Mouse (Mus musculus) myocyte (in vitro differentiated cells): ENCODE results near the gene Sipa1l1. TPM values are rescaled to one million over a fixed set of nuclear protein-coding genes. Genes with fewer than 3 reads are reported as not detected.
A peak's percentile ranks its signal among the peaks of the same experiment; 100 is the strongest.

ENCODE experiments used
- H3K27me3 ChIP-seq: one replicate; pipeline ENCODE4 v1.6.1; 2011; ENCODE audit not compliant: control insufficient read depth, insufficient read depth, insufficient read length
- H3K36me3 ChIP-seq: one replicate; pipeline ENCODE4 v1.6.1; 2011; ENCODE audit not compliant: control insufficient read depth, insufficient read depth
- H3K4me2 ChIP-seq: one replicate; pipeline ENCODE4 v1.6.1; 2011; ENCODE audit warnings: low read depth, control low read depth
- H3K4me3 ChIP-seq: one replicate; pipeline ENCODE4 v1.5.1; 2011; ENCODE audit warnings: mild to moderate bottlenecking, control low read depth, moderate library complexity
- H3K79me2 ChIP-seq: one replicate; pipeline ENCODE4 v1.6.1; 2011; ENCODE audit not compliant: control insufficient read depth, insufficient read depth
- H3ac ChIP-seq: one replicate; pipeline ENCODE4 v1.6.1; 2011; ENCODE audit not compliant: control insufficient read depth, insufficient read length
- CEBPB ChIP-seq: IDR thresholded peaks from 2 replicates; pipeline ENCODE4 v1.6.1; 2011; ENCODE audit warnings: mild to moderate bottlenecking, moderate library complexity; ENCODE audit not compliant: poor library complexity, insufficient read depth, severe bottlenecking
- E2F4 ChIP-seq: IDR thresholded peaks from one replicate; pipeline ENCODE4 v1.6.1; 2011; ENCODE audit warnings: mild to moderate bottlenecking, control low read depth, moderate library complexity; ENCODE audit not compliant: insufficient read depth
- MAX ChIP-seq: IDR thresholded peaks from one replicate; pipeline ENCODE4 v1.6.1; 2011; ENCODE audit warnings: low read depth, mild to moderate bottlenecking, control low read depth
- MYOD1 ChIP-seq, 3 experiments: IDR thresholded peaks; one replicate each; pipeline ENCODE4 v1.6.1; 2011; ENCODE audit warnings: control low read depth in 2 of 3, low read depth in 2 of 3, mild to moderate bottlenecking in 2 of 3, moderate library complexity in 1 of 3; ENCODE audit not compliant: insufficient read length in 2 of 3, control insufficient read depth in 1 of 3
- MYOG ChIP-seq, 3 experiments: IDR thresholded peaks; one replicate each; pipeline ENCODE4 v1.6.1; 2011; ENCODE audit warnings: control low read depth in 2 of 3, low read depth in 2 of 3, mild to moderate bottlenecking in 2 of 3; ENCODE audit not compliant: insufficient read length in 2 of 3, control insufficient read depth in 1 of 3, insufficient read depth in 1 of 3
- POLR2A ChIP-seq: IDR thresholded peaks from one replicate; pipeline ENCODE4 v1.6.1; 2011; ENCODE audit warnings: low read depth, mild to moderate bottlenecking, control low read depth, moderate library complexity; ENCODE audit not compliant: insufficient read length
- POLR2AphosphoS2 ChIP-seq: IDR thresholded peaks from one replicate; pipeline ENCODE4 v1.6.1; 2011; ENCODE audit warnings: low read depth, control low read depth; ENCODE audit not compliant: insufficient read length
- REST ChIP-seq: IDR thresholded peaks from one replicate; pipeline ENCODE4 v1.6.1; 2011; ENCODE audit warnings: mild to moderate bottlenecking, control low read depth, moderate library complexity; ENCODE audit not compliant: insufficient read depth, insufficient read length
- SRF ChIP-seq: IDR thresholded peaks from one replicate; pipeline ENCODE4 v1.6.1; 2011; ENCODE audit warnings: low read depth; ENCODE audit not compliant: control insufficient read depth, insufficient read length
- TCF12 ChIP-seq: IDR thresholded peaks from one replicate; pipeline ENCODE4 v1.6.1; 2011; ENCODE audit warnings: mild to moderate bottlenecking, control low read depth; ENCODE audit not compliant: poor library complexity, insufficient read depth, severe bottlenecking
- TCF3 ChIP-seq: IDR thresholded peaks from one replicate; pipeline ENCODE4 v1.6.1; 2011; ENCODE audit warnings: low read depth, control low read depth; ENCODE audit not compliant: insufficient read length
- USF1 ChIP-seq: IDR thresholded peaks from one replicate; pipeline ENCODE4 v1.6.1; 2011; ENCODE audit warnings: low read depth, mild to moderate bottlenecking, control low read depth, moderate library complexity
- polyA plus RNA-seq: library from polyadenylated mRNA; unstranded; fragments of >200 nt; fragmentation: generic; extraction: Trizol; gene quantifications from one replicate; pipeline ENCODE4 v1.2.1, GENCODE M21; 2012; ENCODE audit warnings: missing spikeins

The Sipa1l1 gene
- polyA plus RNA-seq, 1 experiment, result 22.5 TPM

DNA sequence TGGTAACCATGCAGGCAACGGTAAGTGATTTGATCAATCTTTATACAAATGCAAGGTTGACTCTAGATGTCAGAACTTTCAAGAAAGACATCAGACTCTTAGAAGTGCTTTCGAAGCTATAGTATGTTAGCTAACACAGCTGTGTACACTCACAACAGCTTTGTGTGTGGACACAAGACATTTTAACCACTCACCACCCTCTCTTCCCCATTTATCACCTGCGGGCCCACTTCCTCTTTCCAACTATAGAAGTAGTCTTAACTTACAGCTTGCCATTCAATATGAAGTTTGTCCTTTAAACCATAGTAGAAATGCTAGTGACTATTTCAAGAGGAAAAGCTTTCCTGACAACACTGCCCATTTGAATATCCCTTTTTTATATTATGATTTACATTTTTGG lies 303.7 kb downstream of the Sipa1l1 start:
- H3ac ChIP-seq, result no peak overlapping the region
- no peaks in the 10 kb centered on the region for H3K27me3 ChIP-seq
- no peak overlapping the region for H3K4me2 ChIP-seq
- no peaks in the 10 kb centered on the region for H3K36me3 ChIP-seq
- H3K79me2 ChIP-seq, result no peaks in the 10 kb centered on the region
- H3K4me3 ChIP-seq, result no peak overlapping the region
- TF ChIP-seq TCF3 (no peak), POLR2AphosphoS2 (no peak), MYOG (IDR thresholded peaks at IDR 0.05; ENCODE audit: control insufficient read depth in 1 of 3, insufficient read depth in 1 of 3, insufficient read length in 2 of 3, low read depth in 2 of 3) (no peak), USF1 (no peak), MYOD1 (IDR thresholded peaks at IDR 0.05; ENCODE audit: control insufficient read depth in 1 of 3, insufficient read length in 2 of 3, low read depth in 2 of 3) (no peak), E2F4 (no peak), POLR2A (no peak), REST (no peak), CEBPB (no peak), TCF12 (no peak), SRF (no peak), MAX (no peak)

DNA sequence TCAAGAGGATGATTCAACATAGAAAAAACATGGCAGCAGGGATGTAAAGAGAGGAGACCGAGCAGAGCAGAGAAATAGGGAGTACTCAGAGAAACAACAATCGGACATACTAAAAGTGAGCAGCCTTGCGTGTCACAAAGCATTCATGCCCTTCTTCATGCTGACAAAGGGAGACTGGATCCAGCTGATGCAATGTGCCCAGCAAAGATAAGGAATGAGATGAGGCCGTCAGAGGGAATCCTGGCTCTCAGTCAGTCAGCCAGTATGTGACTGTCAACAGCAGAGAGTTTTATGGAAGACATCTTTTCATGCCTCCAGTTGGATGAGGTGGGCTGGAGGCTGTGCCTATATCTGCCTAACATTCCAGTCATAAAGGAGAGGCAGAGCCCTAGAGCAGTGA lies 304.1 kb downstream of the Sipa1l1 start:
- Histone ChIP-seq H3K27me3 (no peaks in the 10 kb centered on the region), H3K36me3 (no peaks in the 10 kb centered on the region), H3K4me3 (no peak overlapping the region), H3ac (no peak overlapping the region), H3K4me2 (no peak overlapping the region), H3K79me2 (no peaks in the 10 kb centered on the region)
- TF ChIP-seq MYOD1 (IDR thresholded peaks at IDR 0.05; ENCODE audit: control insufficient read depth in 1 of 3, insufficient read length in 2 of 3, low read depth in 2 of 3) (no peak), REST (no peak), TCF3 (no peak), TCF12 (no peak), USF1 (no peak), POLR2A (no peak), POLR2AphosphoS2 (no peak), MAX (no peak), E2F4 (no peak), MYOG (IDR thresholded peaks at IDR 0.05; ENCODE audit: control insufficient read depth in 1 of 3, insufficient read depth in 1 of 3, insufficient read length in 2 of 3, low read depth in 2 of 3) (no peak), CEBPB (no peak), SRF (no peak)

DNA sequence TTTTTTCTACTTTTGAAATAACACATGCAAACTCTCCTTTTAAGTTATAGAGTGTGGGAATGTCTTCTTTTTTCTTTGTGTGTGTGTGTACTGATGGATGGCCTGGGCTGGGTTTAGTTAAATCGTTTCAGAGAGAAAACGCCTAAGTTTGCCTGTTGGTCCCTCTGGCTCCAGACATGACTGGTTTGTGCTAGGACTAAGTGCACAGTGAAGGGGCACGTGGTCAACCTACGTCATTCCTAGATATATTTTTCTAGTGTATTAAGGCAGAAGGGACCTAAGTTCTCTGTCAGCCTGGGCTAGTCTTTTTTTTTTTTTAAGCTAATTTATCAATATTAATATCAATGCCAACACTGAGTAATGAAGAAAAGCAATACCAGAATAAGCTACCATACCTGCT lies 305.3 kb downstream of the Sipa1l1 start:
- H3K36me3 ChIP-seq, result no peaks in the 10 kb centered on the region
- no peak overlapping the region for H3ac ChIP-seq
- no peak overlapping the region for H3K4me3 ChIP-seq
- no peaks in the 10 kb centered on the region for H3K79me2 ChIP-seq
- H3K27me3 ChIP-seq, result no peaks in the 10 kb centered on the region
- no peak for TF ChIP-seq POLR2AphosphoS2
- TF ChIP-seq REST, result no peak
- TF ChIP-seq MAX, result no peak
- TF ChIP-seq TCF12, result no peak
- TF ChIP-seq SRF, result no peak
- TF ChIP-seq POLR2A, result no peak
- no peak for TF ChIP-seq CEBPB
- TF ChIP-seq MYOG (IDR thresholded peaks at IDR 0.05; ENCODE audit: control insufficient read depth in 1 of 3, insufficient read depth in 1 of 3, insufficient read length in 2 of 3, low read depth in 2 of 3), result no peak
- TF ChIP-seq MYOD1 (IDR thresholded peaks at IDR 0.05; ENCODE audit: control insufficient read depth in 1 of 3, insufficient read length in 2 of 3, low read depth in 2 of 3), result no peak
- no peak for TF ChIP-seq TCF3
- no peak overlapping the region for H3K4me2 ChIP-seq

GRCm38 (mm10) chr12:82476028-82476427 lies 306.9 kb downstream of the Sipa1l1 start:
- Histone ChIP-seq H3ac (no peak overlapping the region), H3K36me3 (no peaks in the 10 kb centered on the region), H3K4me2 (no peak overlapping the region), H3K79me2 (no peaks in the 10 kb centered on the region), H3K4me3 (no peak overlapping the region), H3K27me3 (no peaks in the 10 kb centered on the region)
- TF ChIP-seq POLR2AphosphoS2 (no peak), MYOD1 (IDR thresholded peaks at IDR 0.05; ENCODE audit: control insufficient read depth in 1 of 3, insufficient read length in 2 of 3, low read depth in 2 of 3) (peak in 1 of 3 experiments; percentile 21), TCF3 (no peak), E2F4 (no peak), REST (no peak), USF1 (no peak), MYOG (IDR thresholded peaks at IDR 0.05; ENCODE audit: control insufficient read depth in 1 of 3, insufficient read depth in 1 of 3, insufficient read length in 2 of 3, low read depth in 2 of 3) (peak in 1 of 3 experiments; percentile 22)

DNA sequence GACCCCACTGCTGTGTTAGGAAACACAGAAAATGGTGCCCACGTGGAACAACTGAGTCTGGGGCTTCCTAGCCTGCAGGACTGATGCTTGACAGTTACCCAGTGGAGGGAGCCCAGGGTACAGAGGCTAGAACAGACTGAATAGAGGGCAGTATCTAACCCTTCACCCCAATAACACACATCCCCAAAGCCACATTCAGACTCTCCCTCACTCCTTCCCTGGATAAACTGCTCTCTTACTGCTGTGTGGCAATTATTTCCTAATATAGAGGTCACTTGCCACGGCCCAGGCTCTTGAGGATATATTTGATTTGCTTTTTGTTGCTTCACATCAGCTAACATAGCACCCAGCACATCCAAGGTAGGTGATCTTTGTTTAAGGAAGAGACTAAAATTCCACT lies 307.5 kb downstream of the Sipa1l1 start:
- H3ac ChIP-seq, result no peak overlapping the region
- no peak overlapping the region for H3K4me3 ChIP-seq
- H3K4me2 ChIP-seq, result no peak overlapping the region
- TF ChIP-seq USF1, result no peak
- TF ChIP-seq TCF3, result no peak
- no peak for TF ChIP-seq MAX
- TF ChIP-seq CEBPB, result no peak
- TF ChIP-seq POLR2AphosphoS2, result no peak
- TF ChIP-seq REST, result no peak
- TF ChIP-seq E2F4, result no peak
- TF ChIP-seq POLR2A, result no peak
- TF ChIP-seq MYOD1 (IDR thresholded peaks at IDR 0.05; ENCODE audit: control insufficient read depth in 1 of 3, insufficient read length in 2 of 3, low read depth in 2 of 3), result no peak
- no peak for TF ChIP-seq SRF
- no peak for TF ChIP-seq MYOG (IDR thresholded peaks at IDR 0.05; ENCODE audit: control insufficient read depth in 1 of 3, insufficient read depth in 1 of 3, insufficient read length in 2 of 3, low read depth in 2 of 3)
- no peak for TF ChIP-seq TCF12
- no peaks in the 10 kb centered on the region for H3K36me3 ChIP-seq
- H3K27me3 ChIP-seq, result no peaks in the 10 kb centered on the region
- no peaks in the 10 kb centered on the region for H3K79me2 ChIP-seq
